Mouse (Mus musculus) urinary bladder, postnatal 14 days (tissue): ENCODE measurements around the gene B3galt2.
A peak's percentile ranks its signal among the peaks of the same experiment; 100 is the strongest.

ENCODE experiments used
- DNase-seq: peaks from one replicate; pipeline ENCODE4 v3.0.0; 2021; ENCODE audit warnings: low spot score

Gene B3galt2

GRCm38 (mm10) chr1:143702741-143703262 lies 62.3 kb downstream of the B3galt2 start, which contains the start of gene Cdc73:
Cdc73 (minus strand) TSS chr1:143702893.
- DNase-seq, result peak; percentile 90
